Mouse (Mus musculus) embryo, embryonic 10 days (tissue): ENCODE results near the gene Csnk1g2.
"Not testable (repeated sequence)": the region's sequence is repeated elsewhere in the genome, so short reads cannot be mapped to it uniquely, and the experiment has no call there.

Experiments used
- DNase-seq: peaks from one replicate; pipeline ENCODE4 v3.0.0-alpha.2; 2015; ENCODE audit warnings: low spot score

Csnk1g2 gene

GRCm38 (mm10) chr10:80602698-80603325 lies 19.8 kb upstream of the Csnk1g2 start, which contains the start of the genes Scamp4 and Adat3:
Gene Scamp4, plus strand, starts transcription at chr10:80602872.
Gene Adat3, plus strand, starts transcription at chr10:80602880.
- DNase-seq: peak; percentile 99

GRCm38 (mm10) chr10:80603364-80603763 lies 19.3 kb upstream of the Csnk1g2 start:
- DNase-seq: no peak

DNA sequence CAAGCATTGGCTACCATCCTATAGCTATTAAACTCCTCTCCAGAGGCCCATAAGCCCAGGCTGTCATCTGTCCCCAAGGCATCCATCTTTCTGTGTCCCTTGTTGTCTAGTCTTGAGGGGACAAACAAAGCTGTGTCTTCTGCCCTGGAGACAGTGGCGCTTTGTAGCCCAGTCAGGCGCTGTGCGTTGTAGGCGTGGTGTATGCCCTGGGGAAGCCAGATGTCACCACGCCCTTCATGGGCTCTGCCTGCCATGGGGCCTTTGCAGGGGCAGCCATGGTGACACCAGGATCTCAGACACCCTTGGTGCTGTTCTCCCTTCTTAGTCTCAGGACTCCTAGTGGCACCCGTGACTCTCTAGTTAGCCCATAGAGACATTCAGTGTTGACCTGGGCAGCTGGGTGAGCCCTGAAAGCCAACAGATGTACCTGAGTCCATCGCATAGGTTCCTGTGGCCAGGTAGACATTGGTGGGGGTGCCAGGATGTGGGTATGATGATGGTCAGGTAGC lies 18.6 kb upstream of the Csnk1g2 start:
- no peak for DNase-seq

- DNase-seq: no peak
Measured at GRCm38 (mm10) chr10:80604988-80605387, 17.6 kb upstream of the Csnk1g2 start.

DNA sequence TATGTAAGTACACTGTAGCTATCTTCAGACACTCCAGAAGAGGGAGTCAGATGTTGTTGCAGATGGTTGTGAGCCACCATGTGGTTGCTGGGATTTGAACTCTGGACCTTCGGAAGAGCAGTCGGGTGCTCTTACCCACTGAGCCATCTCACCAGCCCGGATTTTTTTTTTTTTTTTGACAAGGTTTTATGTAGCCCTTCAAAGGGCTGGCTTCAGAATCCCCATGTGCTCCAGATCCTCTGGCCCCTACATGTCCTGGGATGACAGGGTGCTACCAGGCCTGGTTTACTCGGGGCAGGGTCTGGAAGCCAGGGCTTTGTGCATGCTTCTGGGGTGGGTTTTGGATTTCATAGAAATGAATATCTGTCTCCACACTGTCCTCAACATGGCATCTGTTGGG lies 16.9 kb upstream of the Csnk1g2 start, which contains the start of gene Gm49322:
TSS of gene Gm49322 (plus strand) at position 301 of the 400 bp plus-strand sequence.
- DNase-seq: not testable (repeated sequence)

DNA sequence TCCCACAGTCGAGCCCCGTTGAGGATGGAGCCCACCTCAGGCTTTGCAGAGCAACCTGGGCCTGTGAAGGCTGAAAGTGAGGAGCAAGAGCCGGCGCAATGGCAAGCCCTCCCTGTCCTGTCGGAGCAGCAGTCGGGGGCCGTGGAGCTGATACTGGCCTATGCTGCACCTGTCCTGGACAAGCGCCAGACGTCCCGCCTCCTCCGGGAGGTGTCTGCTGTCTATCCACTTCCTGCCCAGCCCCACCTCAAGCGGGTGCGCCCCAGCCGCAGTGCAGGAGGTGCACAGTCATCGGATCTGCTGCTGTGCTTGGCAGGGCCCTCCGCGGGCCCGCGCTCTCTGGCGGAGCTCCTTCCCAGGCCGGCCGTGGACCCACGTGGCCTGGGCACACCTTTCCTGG lies 16.3 kb upstream of the Csnk1g2 start:
- no peak for DNase-seq

DNA sequence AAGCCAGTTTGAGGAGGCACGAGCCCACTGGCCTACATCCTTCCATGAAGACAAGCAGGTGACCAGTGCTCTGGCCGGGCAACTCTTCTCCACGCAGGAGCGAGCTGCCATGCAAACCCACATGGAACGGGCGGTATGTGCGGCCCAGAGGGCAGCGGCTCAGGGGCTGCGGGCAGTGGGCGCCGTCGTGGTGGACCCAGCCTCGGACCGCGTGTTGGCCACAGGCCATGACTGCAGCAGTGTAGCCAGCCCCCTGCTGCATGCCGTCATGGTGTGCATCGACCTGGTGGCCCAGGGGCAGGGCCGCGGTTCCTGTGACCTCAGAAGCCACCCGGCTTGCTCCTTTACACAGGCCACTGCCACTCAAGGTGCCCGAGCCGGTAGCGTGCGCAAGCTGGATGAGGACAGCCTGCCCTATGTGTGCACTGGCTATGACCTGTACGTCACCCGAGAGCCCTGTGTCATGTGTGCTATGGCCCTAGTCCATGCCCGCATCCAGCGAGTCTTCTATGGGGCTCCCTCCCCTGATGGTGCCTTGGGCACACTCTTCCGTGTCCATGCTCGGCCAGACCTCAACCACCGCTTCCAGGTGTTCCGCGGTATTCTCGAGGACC lies 15.8 kb upstream of the Csnk1g2 start:
- DNase-seq: no peak

- DNase-seq: no peak
Measured at GRCm38 (mm10) chr10:80608435-80608834, 14.2 kb upstream of the Csnk1g2 start.

DNA sequence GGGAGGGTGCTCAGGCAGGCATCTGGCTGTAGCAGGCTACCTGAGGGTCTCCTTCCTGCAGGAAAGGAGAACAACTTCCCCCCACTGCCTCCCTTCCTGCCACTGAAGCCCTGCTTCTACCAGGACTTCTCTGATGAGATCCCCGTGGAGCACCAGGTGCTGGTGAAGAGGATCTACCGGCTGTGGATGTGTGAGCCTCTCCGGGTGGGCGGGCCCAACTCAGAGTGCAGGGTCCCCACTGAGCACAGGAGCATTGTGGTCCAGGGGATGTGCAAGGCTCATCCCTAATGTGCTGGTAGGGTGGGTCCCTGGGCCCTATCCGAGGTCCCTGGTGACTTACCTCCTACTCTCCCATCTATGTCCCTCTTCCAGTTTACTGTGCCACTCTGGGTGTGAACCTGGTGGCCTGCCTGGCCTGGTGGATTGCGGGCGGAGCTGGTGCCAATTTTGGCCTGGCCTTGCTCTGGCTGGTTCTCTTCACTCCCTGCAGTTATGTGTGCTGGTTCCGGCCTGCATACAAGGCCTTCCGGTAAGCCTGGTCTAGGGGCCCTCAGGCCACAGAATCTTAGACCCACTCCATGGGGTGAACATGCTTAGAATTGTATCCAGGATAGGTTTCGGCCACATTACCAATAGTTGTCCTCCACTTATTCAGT lies 13.2 kb upstream of the Csnk1g2 start:
- DNase-seq: no peak

DNA sequence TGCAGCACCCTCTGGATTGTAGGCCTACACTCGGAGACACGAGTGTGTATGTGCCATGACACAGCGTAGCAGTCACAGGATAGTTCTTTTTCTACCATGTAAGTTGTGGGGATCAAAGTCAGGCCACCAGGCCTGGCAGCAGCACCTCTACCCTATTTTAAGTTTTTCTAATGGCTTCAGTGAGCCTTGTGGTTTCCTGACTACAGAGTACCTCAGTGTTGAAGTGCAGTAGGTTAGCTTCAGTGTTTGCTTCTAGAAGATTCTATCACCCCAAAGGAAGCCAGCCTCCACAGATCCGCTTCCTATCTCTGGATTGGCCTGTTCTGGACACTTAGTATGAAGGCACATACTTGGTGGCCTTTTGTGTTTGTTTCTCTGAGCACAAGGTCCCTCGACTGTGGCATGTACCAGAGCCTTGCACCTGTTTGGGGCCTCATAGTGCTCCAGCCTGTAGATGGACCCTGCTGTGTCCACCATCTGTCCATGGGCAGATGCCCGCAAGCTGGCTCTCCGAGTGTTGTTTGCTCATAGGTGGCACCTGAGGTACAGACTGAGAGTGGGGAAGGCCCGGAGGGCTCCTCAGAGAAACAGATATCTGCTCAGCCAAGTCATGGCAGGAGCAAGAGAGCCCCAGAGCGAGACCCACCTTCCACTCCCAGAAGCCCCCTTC lies 12.4 kb upstream of the Csnk1g2 start:
- no peak for DNase-seq

- DNase-seq: peak; percentile 57
Measured at GRCm38 (mm10) chr10:80611024-80611423, 11.6 kb upstream of the Csnk1g2 start.

- DNase-seq: no peak
Measured at GRCm38 (mm10) chr10:80611905-80612304, 10.7 kb upstream of the Csnk1g2 start.

- DNase-seq: no peak
Measured at GRCm38 (mm10) chr10:80613821-80614220, 8.8 kb upstream of the Csnk1g2 start.

DNA sequence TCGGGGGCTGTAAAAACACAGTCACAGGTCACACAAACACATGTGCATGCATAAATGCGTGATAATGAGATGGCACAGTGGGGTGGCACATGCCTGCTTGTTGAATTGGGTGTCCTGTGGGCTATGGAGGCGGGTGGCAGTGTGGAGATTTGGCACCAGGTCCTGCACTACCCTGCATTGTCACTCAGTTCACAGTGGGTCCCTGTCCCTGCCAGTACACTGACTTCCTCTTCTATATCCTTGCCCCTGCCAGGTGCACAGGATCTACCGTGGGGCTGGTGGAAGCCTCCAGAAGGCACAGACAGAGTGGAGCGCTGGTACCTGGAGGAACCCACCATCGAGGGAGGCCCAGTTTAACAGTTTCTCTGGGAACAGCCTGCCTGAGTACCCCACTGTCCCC lies 8.3 kb upstream of the Csnk1g2 start:
- no peak for DNase-seq

DNA sequence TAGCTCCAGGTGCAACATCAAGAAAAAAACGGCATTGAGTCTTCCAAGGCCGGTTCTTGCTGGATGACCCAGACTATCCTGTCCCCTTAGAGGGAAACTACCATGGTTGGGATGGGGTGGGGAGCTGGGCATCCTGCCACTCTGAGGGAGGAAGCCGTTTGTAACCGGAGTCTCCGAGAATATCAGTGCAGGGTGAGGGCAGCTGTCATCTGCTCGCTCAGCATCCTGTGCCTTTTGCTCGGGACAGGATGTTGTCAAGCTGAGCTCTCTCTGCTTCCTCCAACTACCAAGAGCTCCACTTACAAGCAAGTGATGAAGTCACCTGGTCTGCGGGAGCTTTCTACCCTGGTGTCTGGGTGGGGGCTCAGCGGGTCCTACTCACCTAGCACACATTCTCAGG lies 4.5 kb upstream of the Csnk1g2 start:
- peak; percentile 23 for DNase-seq

GRCm38 (mm10) chr10:80619465-80620244 lies 3.0 kb upstream of the Csnk1g2 start:
- peak; percentile 49 for DNase-seq

DNA sequence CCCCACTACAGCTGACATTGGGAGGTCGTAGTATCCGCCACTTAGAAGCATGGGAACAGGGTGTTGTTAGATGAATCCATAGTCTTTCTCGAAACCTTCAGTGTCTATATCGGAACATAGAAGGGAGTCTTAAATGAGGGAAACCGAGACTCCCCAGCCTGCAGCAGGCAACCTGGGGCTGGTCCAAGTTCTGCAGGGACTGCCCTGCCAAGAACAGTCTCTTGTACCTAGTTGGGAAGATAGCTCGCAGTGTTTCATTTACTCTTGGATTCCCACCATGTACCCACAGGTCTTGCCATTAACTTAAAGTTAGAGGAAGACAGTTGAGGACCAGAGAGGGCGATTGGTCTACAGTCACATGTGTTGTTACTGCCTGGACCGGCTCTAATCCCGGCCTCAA lies 2.3 kb upstream of the Csnk1g2 start:
- DNase-seq: no peak

GRCm38 (mm10) chr10:80620796-80621689 lies 1.6 kb upstream of the Csnk1g2 start:
- DNase-seq: no peak

DNA sequence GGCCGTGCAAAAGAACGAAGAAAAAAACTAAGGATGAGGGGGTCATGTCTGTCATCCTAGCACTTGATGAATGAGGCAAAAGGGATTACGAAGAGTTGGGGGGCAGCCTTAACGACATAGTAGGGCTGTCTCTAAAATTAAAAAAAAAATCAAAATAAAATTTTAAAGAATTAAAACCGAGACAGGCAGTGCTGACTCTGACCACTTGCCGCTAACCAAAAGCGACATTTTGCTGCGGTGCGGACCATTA lies 1.0 kb upstream of the Csnk1g2 start:
- DNase-seq: no peak

GRCm38 (mm10) chr10:80621940-80622660 lies 538 bp upstream of the Csnk1g2 start:
- DNase-seq: peak; percentile 100
